Mouse (Mus musculus): Measurements from ENCODE around the gene Trmt2b.
A peak's percentile ranks its signal among the peaks of the same experiment; 100 is the strongest.

GRCm38 (mm10) chrX:134307534-134308274, 30.9 kb upstream of the Trmt2b start, which contains the start of gene Cenpi:
- no peak; the same call in 1 of the 2 replicates for TF ChIP-seq CTCF (conservative IDR thresholded peaks at IDR 0.05; ENCODE audit: insufficient read depth, insufficient read length, low read depth, low read length)
- TF ChIP-seq POLR2A (IDR thresholded peaks at IDR 0.05; ENCODE audit: low read depth, low read length) = peak; percentile 35

Data from kidney, adult 2 months (tissue).